Comparison of ENCODE assay signal across 18 mouse cellular contexts in genomic region chr16:18484386-18484785, GRCm38 (mm10). TPM values are rescaled to one million over a fixed set of nuclear protein-coding genes. Genes with fewer than 3 reads are reported as not detected.
DNase-seq lines count a peak whose midpoint lies in the region; ATAC-seq and TF ChIP-seq lines count a peak whose summit lies in the region.
"Had no signal": no experiment of that assay in that cellular context is flagged by ENCODE, and none has a peak within 500 bp of the region (broad histone marks: within the 10 kb centered on the region; RNA-seq: fewer than 3 reads in every experiment).

No protein-coding gene starts in this region.

- H3K27ac ChIP-seq in forebrain, embryonic 10.5 days = peak overlapping the region; percentile 76
- no peak overlapping the region; the same call in 1 of the 2 replicates for H3K27ac ChIP-seq in forebrain, embryonic 14.5 days (ENCODE audit: low read depth, low read length)
- peak overlapping the region; percentile 48 for H3K27ac ChIP-seq in hindbrain, embryonic 12.5 days
- no peak overlapping the region for H3K27ac ChIP-seq in hindbrain, embryonic 16.5 days (ENCODE audit: low read depth, low read length)
- H3K27ac ChIP-seq in embryonic facial prominence, embryonic 14.5 days (replicated peaks; ENCODE audit: low read depth, low read length) = peak overlapping the region; percentile 25
- H3K27ac ChIP-seq: liver, embryonic 14.5 days had no signal

- no peak overlapping the region for H3K9ac ChIP-seq in forebrain, embryonic 14.5 days (ENCODE audit: low read length)
- peak overlapping the region; percentile 37; the same call in 1 of the 2 replicates for H3K9ac ChIP-seq in hindbrain, embryonic 12.5 days
- no peak overlapping the region for H3K9ac ChIP-seq in hindbrain, embryonic 16.5 days (ENCODE audit: low read depth, low read length)
- no peak overlapping the region for H3K9ac ChIP-seq in embryonic facial prominence, embryonic 14.5 days (ENCODE audit: low read depth, low read length)
- H3K9ac ChIP-seq: liver, embryonic 14.5 days had no signal

- no peaks in the 10 kb centered on the region for H3K9me3 ChIP-seq in forebrain, embryonic 10.5 days
- no peaks in the 10 kb centered on the region for H3K9me3 ChIP-seq in forebrain, embryonic 14.5 days (replicated peaks; ENCODE audit: control insufficient read depth, low read length)
- H3K9me3 ChIP-seq in hindbrain, embryonic 12.5 days (replicated peaks) = no peaks in the 10 kb centered on the region
- no peaks in the 10 kb centered on the region for H3K9me3 ChIP-seq in hindbrain, embryonic 16.5 days (ENCODE audit: control insufficient read depth, low read length)
- no peaks in the 10 kb centered on the region for H3K9me3 ChIP-seq in E14TG2a.4 (ENCODE audit: low read length)
- H3K9me3 ChIP-seq in embryonic facial prominence, embryonic 14.5 days (ENCODE audit: control insufficient read depth, low read length) = no peaks in the 10 kb centered on the region

- no peak overlapping the region for H3K4me3 ChIP-seq in forebrain, embryonic 10.5 days
- no peak overlapping the region for H3K4me3 ChIP-seq in forebrain, embryonic 14.5 days (ENCODE audit: low read depth, low read length)
- H3K4me3 ChIP-seq in hindbrain, embryonic 12.5 days = no peak overlapping the region
- no peak overlapping the region for H3K4me3 ChIP-seq in hindbrain, embryonic 16.5 days (ENCODE audit: low read length)
- H3K4me3 ChIP-seq in E14TG2a.4 (replicated peaks; ENCODE audit: low read length) = peak overlapping the region; percentile 32
- no peak overlapping the region for H3K4me3 ChIP-seq in embryonic facial prominence, embryonic 14.5 days (ENCODE audit: low read depth, low read length)

- H3K4me2 ChIP-seq in forebrain, embryonic 14.5 days (ENCODE audit: low read length) = no peak overlapping the region
- no peak overlapping the region for H3K4me2 ChIP-seq in hindbrain, embryonic 12.5 days (replicated peaks)
- H3K4me2 ChIP-seq in hindbrain, embryonic 16.5 days (ENCODE audit: low read length) = no peak overlapping the region
- no peak overlapping the region for H3K4me2 ChIP-seq in embryonic facial prominence, embryonic 14.5 days (ENCODE audit: low read depth, low read length)
- H3K4me2 ChIP-seq: heart, embryonic 11.5 days had no signal

- WGBS in forebrain, embryonic 10.5 days = 14% methylated on average over 4 of the region's 4 CpGs
- WGBS in forebrain, embryonic 14.5 days = 18% methylated on average over 4 of the region's 4 CpGs
- WGBS in hindbrain, embryonic 12.5 days = 15% methylated on average over 4 of the region's 4 CpGs
- 13% methylated on average over 4 of the region's 4 CpGs for WGBS in hindbrain, embryonic 16.5 days
- WGBS in embryonic facial prominence, embryonic 14.5 days = 31% methylated on average over 4 of the region's 4 CpGs

- no peak for ATAC-seq in forebrain, embryonic 14.5 days
- ATAC-seq in hindbrain, embryonic 12.5 days (ENCODE audit: low FRiP score) = no peak
- ATAC-seq in hindbrain, embryonic 16.5 days = no peak
- ATAC-seq in embryonic facial prominence, embryonic 14.5 days (ENCODE audit: low read depth) = no peak
- no peak for ATAC-seq in megakaryocyte progenitor cell, adult 5-6 weeks (replicated peaks; ENCODE audit: poor library complexity)

- H3K36me3 ChIP-seq in forebrain, embryonic 10.5 days (replicated peaks) = no peaks in the 10 kb centered on the region
- no peaks in the 10 kb centered on the region for H3K36me3 ChIP-seq in forebrain, embryonic 14.5 days (ENCODE audit: control insufficient read depth, insufficient read depth, low read length)
- H3K36me3 ChIP-seq in hindbrain, embryonic 12.5 days = no peaks in the 10 kb centered on the region; the same call in 1 of the 2 replicates
- no peaks in the 10 kb centered on the region for H3K36me3 ChIP-seq in hindbrain, embryonic 16.5 days (ENCODE audit: control insufficient read depth, insufficient read depth, low read length)
- no peaks in the 10 kb centered on the region for H3K36me3 ChIP-seq in E14TG2a.4 (ENCODE audit: insufficient read depth, low read length)
- H3K36me3 ChIP-seq in embryonic facial prominence, embryonic 14.5 days (ENCODE audit: control insufficient read depth, insufficient read depth, low read length) = no peaks in the 10 kb centered on the region

- H3K27me3 ChIP-seq in forebrain, embryonic 10.5 days (ENCODE audit: poor library complexity, severe bottlenecking) = peaks cover 16% of the 10 kb centered on the region; the same call in 1 of the 2 replicates
- H3K27me3 ChIP-seq in forebrain, embryonic 14.5 days (replicated peaks; ENCODE audit: control insufficient read depth, insufficient read depth, low read length) = no peaks in the 10 kb centered on the region
- H3K27me3 ChIP-seq in hindbrain, embryonic 12.5 days = 0 out of 2 replicates have a peak, but pooled peaks cover 3% of the 10 kb centered on the region
- H3K27me3 ChIP-seq in hindbrain, embryonic 16.5 days (replicated peaks; ENCODE audit: control insufficient read depth, insufficient read depth, low read length) = no peaks in the 10 kb centered on the region
- no peaks in the 10 kb centered on the region for H3K27me3 ChIP-seq in E14TG2a.4 (ENCODE audit: insufficient read depth, low read length)
- no peaks in the 10 kb centered on the region for H3K27me3 ChIP-seq in embryonic facial prominence, embryonic 14.5 days (replicated peaks; ENCODE audit: control insufficient read depth, insufficient read depth, low read length)
- H3K27me3 ChIP-seq: CH12.LX had no signal

- no peak for TF ChIP-seq CTCF in E14TG2a.4 (conservative IDR thresholded peaks at IDR 0.05; ENCODE audit: low read length)

- DNase-seq in forebrain, embryonic 10.5 days (ENCODE audit: extremely low spot score, low spot score) = no peak
- no peak for DNase-seq in forebrain, embryonic 14.5 days (ENCODE audit: low spot score)
- no peak for DNase-seq in embryonic facial prominence, embryonic 14.5 days (ENCODE audit: low spot score)
- no peak for DNase-seq in urinary bladder, adult 18-20 months (ENCODE audit: low spot score in 2 of 2)
- DNase-seq: adrenal gland, postnatal 10 days; cerebellum, adult 11 months; cerebellum, postnatal 14 days; gastrocnemius, postnatal 36 days; heart, postnatal 36 days; kidney, adult 9 months; kidney, postnatal 36 days had no signal

- peaks cover 29% of the 10 kb centered on the region for H3K4me1 ChIP-seq in forebrain, embryonic 10.5 days
- H3K4me1 ChIP-seq in forebrain, embryonic 14.5 days (ENCODE audit: control insufficient read depth, insufficient read depth, low read length) = peaks cover 11% of the 10 kb centered on the region; the same call in 1 of the 2 replicates
- H3K4me1 ChIP-seq in hindbrain, embryonic 12.5 days = peaks cover 18% of the 10 kb centered on the region
- peaks cover 3% of the 10 kb centered on the region for H3K4me1 ChIP-seq in hindbrain, embryonic 16.5 days (ENCODE audit: control insufficient read depth, insufficient read depth, low read depth, low read length)
- peaks cover 71% of the 10 kb centered on the region for H3K4me1 ChIP-seq in E14TG2a.4 (replicated peaks; ENCODE audit: low read depth, low read length)
- H3K4me1 ChIP-seq in embryonic facial prominence, embryonic 14.5 days (ENCODE audit: control insufficient read depth, insufficient read depth, low read length) = no peaks in the 10 kb centered on the region; the same call in none of the 2 replicates

RNA-seq across cellular contexts. Expression of gene Gnb1l, which starts 14.1 kb away (rescaled TPM):
- polyA plus RNA-seq in forebrain, embryonic 10.5 days (2016; fragmentation: Nextera tagmentation; extraction: Ambion mirVana) = 17.2 and 22.5 TPM in 2 replicates
- polyA plus RNA-seq in forebrain, embryonic 14.5 days (2014; fragmentation: Nextera tagmentation; extraction: Ambion mirVana) = 16.2 and 19.1 TPM in 2 replicates
- 11.5 and 12.4 TPM in 2 replicates for polyA plus RNA-seq in hindbrain, embryonic 12.5 days (2016; fragmentation: Nextera tagmentation; extraction: Ambion mirVana)
- 16.4 and 19.3 TPM in 2 replicates for polyA plus RNA-seq in hindbrain, embryonic 16.5 days (2015; fragmentation: Nextera tagmentation; extraction: Ambion mirVana)
- 16.5 and 17.8 TPM in 2 replicates for polyA plus RNA-seq in embryonic facial prominence, embryonic 14.5 days (2014; fragmentation: Nextera tagmentation; extraction: Ambion mirVana)
- total RNA-seq in megakaryocyte progenitor cell, adult 5-6 weeks (2015) = 6.4 and 7.3 TPM in 2 replicates
- 2.4 and 8.8 TPM in 2 replicates for total RNA-seq in megakaryocyte progenitor cell, adult 5-6 weeks (2017)

RNA-seq across cellular contexts. Expression of gene Rtl10, which starts 14.3 kb away (rescaled TPM):
- 2.3 and 3.1 TPM in 2 replicates for polyA plus RNA-seq in forebrain, embryonic 10.5 days (2016; fragmentation: Nextera tagmentation; extraction: Ambion mirVana)
- 2.8 and 3.0 TPM in 2 replicates for polyA plus RNA-seq in forebrain, embryonic 14.5 days (2014; fragmentation: Nextera tagmentation; extraction: Ambion mirVana)
- 2.3 and 2.9 TPM in 2 replicates for polyA plus RNA-seq in hindbrain, embryonic 12.5 days (2016; fragmentation: Nextera tagmentation; extraction: Ambion mirVana)
- 3.2 and 3.6 TPM in 2 replicates for polyA plus RNA-seq in hindbrain, embryonic 16.5 days (2015; fragmentation: Nextera tagmentation; extraction: Ambion mirVana)
- 3.2 and 3.8 TPM in 2 replicates for polyA plus RNA-seq in embryonic facial prominence, embryonic 14.5 days (2014; fragmentation: Nextera tagmentation; extraction: Ambion mirVana)
- 5.8 and 8.1 TPM in 2 replicates for total RNA-seq in megakaryocyte progenitor cell, adult 5-6 weeks (2015)
- total RNA-seq in megakaryocyte progenitor cell, adult 5-6 weeks (2017) = 2.6 and 4.1 TPM in 2 replicates

RNA-seq across cellular contexts. Expression of gene Comt, which starts 57.7 kb away (rescaled TPM):
- 58.1 and 60.1 TPM in 2 replicates for polyA plus RNA-seq in forebrain, embryonic 10.5 days (2016; fragmentation: Nextera tagmentation; extraction: Ambion mirVana)
- polyA plus RNA-seq in forebrain, embryonic 14.5 days (2014; fragmentation: Nextera tagmentation; extraction: Ambion mirVana) = 54.6 and 71.9 TPM in 2 replicates
- polyA plus RNA-seq in hindbrain, embryonic 12.5 days (2016; fragmentation: Nextera tagmentation; extraction: Ambion mirVana) = 58.4 and 60.3 TPM in 2 replicates
- polyA plus RNA-seq in hindbrain, embryonic 16.5 days (2015; fragmentation: Nextera tagmentation; extraction: Ambion mirVana) = 119 and 123 TPM in 2 replicates
- polyA plus RNA-seq in embryonic facial prominence, embryonic 14.5 days (2014; fragmentation: Nextera tagmentation; extraction: Ambion mirVana) = 85.4 and 86.4 TPM in 2 replicates
- total RNA-seq in megakaryocyte progenitor cell, adult 5-6 weeks (2015) = 42.8 and 55.1 TPM in 2 replicates
- total RNA-seq in megakaryocyte progenitor cell, adult 5-6 weeks (2017) = 42.3 and 47.1 TPM in 2 replicates

RNA-seq across cellular contexts. Expression of gene Txnrd2, which starts 58.2 kb away (rescaled TPM):
- polyA plus RNA-seq in forebrain, embryonic 10.5 days (2016; fragmentation: Nextera tagmentation; extraction: Ambion mirVana) = 31.6 and 35.1 TPM in 2 replicates
- polyA plus RNA-seq in forebrain, embryonic 14.5 days (2014; fragmentation: Nextera tagmentation; extraction: Ambion mirVana) = 22.0 and 23.5 TPM in 2 replicates
- 20.2 and 20.3 TPM in 2 replicates for polyA plus RNA-seq in hindbrain, embryonic 12.5 days (2016; fragmentation: Nextera tagmentation; extraction: Ambion mirVana)
- polyA plus RNA-seq in hindbrain, embryonic 16.5 days (2015; fragmentation: Nextera tagmentation; extraction: Ambion mirVana) = 37.5 and 40.6 TPM in 2 replicates
- polyA plus RNA-seq in embryonic facial prominence, embryonic 14.5 days (2014; fragmentation: Nextera tagmentation; extraction: Ambion mirVana) = 14.7 TPM in 2 replicates
- 14.3 and 23.0 TPM in 2 replicates for total RNA-seq in megakaryocyte progenitor cell, adult 5-6 weeks (2015)
- total RNA-seq in megakaryocyte progenitor cell, adult 5-6 weeks (2017) = 12.5 and 20.6 TPM in 2 replicates

Comparison
In these comparisons a context has a peak if more than half of its experiments do, and no peak if none do; other contexts are left out.
1. H3K27ac ChIP-seq: peak in forebrain, embryonic 10.5 days (single experiment), hindbrain, embryonic 12.5 days (single experiment) and embryonic facial prominence, embryonic 14.5 days (single experiment); none in forebrain, embryonic 14.5 days (single experiment) and hindbrain, embryonic 16.5 days (single experiment).